Mouse (Mus musculus): ENCODE measurements around the gene Fbrsl1. TPM values are rescaled to one million over a fixed set of nuclear protein-coding genes. Genes with fewer than 3 reads are reported as not detected.

Fbrsl1 gene
- polyA plus RNA-seq, 1 experiment from 2014 or later = 10.4 TPM

- no peak for DNase-seq (ENCODE audit: low spot score)
Measured at GRCm38 (mm10) chr5:110415022-110415421, 33.3 kb downstream of the Fbrsl1 start.

- no peak for DNase-seq (ENCODE audit: low spot score)
Measured at GRCm38 (mm10) chr5:110413018-110413417, 35.3 kb downstream of the Fbrsl1 start.

GRCm38 (mm10) chr5:110410386-110410785, 37.9 kb downstream of the Fbrsl1 start:
- DNase-seq (ENCODE audit: low spot score) = no peak

GRCm38 (mm10) chr5:110408967-110409366, 39.3 kb downstream of the Fbrsl1 start:
- no peak for DNase-seq (ENCODE audit: low spot score)

GRCm38 (mm10) chr5:110406065-110406714, 42.1 kb downstream of the Fbrsl1 start:
- no peak for DNase-seq (ENCODE audit: low spot score)

- DNase-seq (ENCODE audit: low spot score) = no peak
Measured at GRCm38 (mm10) chr5:110403931-110404330, 44.4 kb downstream of the Fbrsl1 start.

- no peak for DNase-seq (ENCODE audit: low spot score)
Measured at GRCm38 (mm10) chr5:110402557-110402956, 45.7 kb downstream of the Fbrsl1 start.

DNA sequence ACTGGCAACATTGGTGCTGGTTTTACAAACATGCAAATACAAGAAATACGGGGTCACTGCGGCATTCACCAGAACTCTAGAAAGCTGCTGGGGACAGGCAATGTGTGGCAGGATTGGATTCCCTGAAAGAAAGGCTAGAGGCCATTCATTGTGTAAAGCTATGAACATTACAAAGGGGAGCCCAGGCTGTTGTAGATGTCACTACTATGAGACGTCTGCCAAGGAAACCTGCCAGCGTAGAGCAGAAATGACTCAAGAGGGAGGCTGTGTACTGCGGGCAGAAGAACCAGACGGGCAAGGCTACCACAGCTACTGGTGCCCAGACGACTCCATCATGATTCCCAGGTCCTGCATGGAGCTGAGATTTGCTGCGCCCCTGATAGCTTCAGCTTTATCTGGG, 47.2 kb downstream of the Fbrsl1 start:
- no peak for DNase-seq (ENCODE audit: low spot score)

DNA sequence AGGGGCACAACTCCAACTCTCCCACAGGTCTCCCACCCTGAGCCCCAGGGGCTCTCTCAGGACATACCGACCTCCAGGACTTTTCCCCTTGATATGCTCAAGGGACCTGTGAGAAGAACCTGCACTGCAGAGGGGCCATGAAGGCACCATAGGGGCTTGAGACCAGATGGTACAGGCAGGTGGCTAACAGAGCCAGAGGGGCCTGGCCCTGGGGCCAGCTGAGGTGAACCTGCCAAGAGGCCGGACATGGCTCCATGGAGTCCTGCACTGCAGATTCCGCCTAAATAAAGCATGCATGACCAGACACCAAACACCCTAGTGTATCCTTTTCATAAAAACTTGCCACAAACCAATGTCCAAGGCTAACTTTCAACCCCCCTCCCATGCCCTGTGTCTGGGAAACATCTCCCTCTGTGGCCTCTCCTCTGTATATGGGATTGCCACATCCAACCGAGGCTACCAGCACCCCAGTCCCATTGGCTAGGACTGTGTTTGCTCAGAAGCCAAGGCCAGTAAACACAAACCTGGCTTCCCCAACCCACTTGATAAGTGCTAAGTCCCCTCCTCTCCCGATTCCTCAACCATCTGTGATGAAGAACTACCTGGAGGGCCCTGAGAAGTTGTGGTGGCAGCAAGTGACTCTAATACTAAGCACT, 53.2 kb downstream of the Fbrsl1 start:
- no peak for DNase-seq (ENCODE audit: low spot score)

GRCm38 (mm10) chr5:110392727-110393126, 55.6 kb downstream of the Fbrsl1 start:
- DNase-seq (ENCODE audit: low spot score) = no peak

DNA sequence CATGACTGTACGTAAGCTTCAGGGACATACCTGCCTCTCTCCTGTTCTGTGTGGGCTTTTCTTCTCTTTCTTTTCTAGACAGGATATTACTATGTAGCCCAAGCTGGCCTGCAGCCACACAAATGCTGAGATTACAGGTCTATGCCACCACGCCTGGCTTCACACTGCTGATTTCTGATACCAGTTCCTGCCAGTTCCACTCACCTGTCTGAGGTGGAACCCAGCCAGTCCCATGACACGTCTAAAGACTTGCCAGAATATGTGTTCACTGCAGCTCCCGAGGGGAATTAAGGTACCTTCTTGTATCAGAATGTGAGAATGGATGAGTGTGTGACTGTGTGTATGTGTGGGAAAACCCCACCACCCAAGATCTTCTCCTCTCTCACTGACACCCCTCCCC, 57.7 kb downstream of the Fbrsl1 start:
- DNase-seq (ENCODE audit: low spot score) = no peak

- no peak for DNase-seq (ENCODE audit: low spot score)
Measured at GRCm38 (mm10) chr5:110387332-110387731, 61.0 kb downstream of the Fbrsl1 start.

- no peak for DNase-seq (ENCODE audit: low spot score)
Measured at GRCm38 (mm10) chr5:110386371-110387330, 61.7 kb downstream of the Fbrsl1 start.

DNA sequence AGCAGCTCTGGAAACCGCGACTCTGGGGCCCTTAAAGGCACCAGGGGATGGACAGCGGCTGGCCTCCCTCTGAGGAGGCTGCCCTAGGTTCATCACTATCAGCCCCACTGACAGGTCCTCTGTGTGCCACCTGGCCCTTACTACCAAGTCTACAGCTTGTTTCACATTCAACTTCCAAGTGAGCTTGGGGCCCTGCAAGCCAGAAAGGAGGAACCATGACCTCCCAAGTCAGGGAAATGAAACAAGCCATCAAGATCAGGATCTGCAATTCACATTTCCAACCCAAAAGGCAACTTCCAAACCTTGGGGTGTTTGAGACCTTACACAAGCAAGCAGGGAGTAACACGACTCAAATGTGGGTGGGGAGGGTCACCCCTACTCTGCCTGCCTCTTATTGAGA, 63.0 kb downstream of the Fbrsl1 start:
- DNase-seq (ENCODE audit: low spot score) = no peak

DNA sequence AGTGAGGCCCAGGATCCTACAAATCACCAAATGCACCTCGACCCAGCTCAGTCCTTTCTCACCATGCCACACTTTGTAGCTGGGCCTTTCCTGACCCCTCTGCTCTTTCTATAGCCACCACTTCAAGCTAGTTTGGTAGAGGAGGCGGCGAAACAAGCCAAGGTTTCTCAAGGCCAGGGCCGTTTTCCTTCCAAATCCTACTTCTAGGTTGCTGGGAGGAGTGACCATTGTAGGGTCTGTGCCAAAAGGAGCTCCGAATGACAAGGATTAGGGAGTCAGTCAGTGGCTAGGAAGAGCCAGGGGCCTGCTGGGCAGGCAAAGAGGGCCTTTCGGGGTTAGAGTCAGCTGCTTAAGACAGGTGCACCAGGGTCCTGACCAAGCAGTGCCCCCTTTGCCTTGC, 63.8 kb downstream of the Fbrsl1 start:
- no peak for DNase-seq (ENCODE audit: low spot score)

- no peak for DNase-seq (ENCODE audit: low spot score)
Measured at GRCm38 (mm10) chr5:110379823-110380222, 68.5 kb downstream of the Fbrsl1 start.

GRCm38 (mm10) chr5:110379086-110379485, 69.2 kb downstream of the Fbrsl1 start:
- DNase-seq (ENCODE audit: low spot score) = no peak

DNA sequence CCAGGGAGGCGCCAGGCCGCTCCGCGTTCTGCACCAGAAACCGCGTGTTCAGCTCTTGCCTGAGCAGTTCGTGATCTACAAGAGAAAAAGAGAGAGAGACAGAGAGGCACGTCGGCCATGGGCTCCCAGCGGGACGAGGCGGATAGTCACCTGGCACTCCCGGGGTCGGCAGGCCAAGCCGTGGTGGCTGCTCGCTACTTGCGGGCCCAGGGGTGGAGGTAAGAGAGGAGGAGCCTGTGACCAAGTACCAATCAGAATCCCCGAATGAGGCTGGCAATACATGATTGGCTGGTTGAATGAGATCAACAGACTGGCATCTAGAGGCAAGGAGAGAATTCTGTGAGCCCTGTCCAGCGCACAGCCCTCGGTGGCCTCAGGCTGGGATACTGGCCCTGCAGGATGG, 70.1 kb downstream of the Fbrsl1 start:
- DNase-seq (ENCODE audit: low spot score) = no peak

- DNase-seq (ENCODE audit: low spot score) = peak; percentile 58
Measured at GRCm38 (mm10) chr5:110376802-110377433, 71.4 kb downstream of the Fbrsl1 start.

- no peak for DNase-seq (ENCODE audit: low spot score)
Measured at GRCm38 (mm10) chr5:110363822-110364545, 84.3 kb downstream of the Fbrsl1 start.
